Mouse (Mus musculus) midbrain, embryonic 11.5 days (tissue): ENCODE measurements around the gene Gnai2. TPM values are rescaled to one million over a fixed set of nuclear protein-coding genes. Genes with fewer than 3 reads are reported as not detected.

Source experiments
- ATAC-seq: fragments of 200-750 bp; cut with Nextera tagmentation; 2 replicates; pipeline ENCODE4 v1.8.0; 2017; ENCODE audit warnings: moderate TSS enrichment, moderate library complexity; ENCODE audit not compliant: low FRiP score
- DNase-seq: peaks from one replicate; pipeline ENCODE4 v3.0.0; 2015; ENCODE audit warnings: low spot score; ENCODE audit errors: missing footprints
- H3K27ac ChIP-seq: fragments of 300-500 bp; sonication (generic); 2 replicates; pipeline ENCODE4 v1.5.1; 2014; ENCODE audit warnings: low read depth, low read length
- H3K27me3 ChIP-seq: fragments of 300-500 bp; sonication (generic); 2 replicates; pipeline ENCODE4 v1.6.1; 2014; ENCODE audit warnings: mild to moderate bottlenecking, low read length, moderate library complexity, mixed read lengths; ENCODE audit not compliant: control insufficient read depth, insufficient read depth
- H3K36me3 ChIP-seq: fragments of 300-500 bp; sonication (generic); 2 replicates; pipeline ENCODE4 v1.6.1; 2014; ENCODE audit warnings: mild to moderate bottlenecking, low read length, moderate library complexity, mixed read lengths; ENCODE audit not compliant: control insufficient read depth, insufficient read depth
- H3K4me1 ChIP-seq: fragments of 300-500 bp; sonication (generic); 2 replicates; pipeline ENCODE4 v1.6.1; 2014; ENCODE audit warnings: low read length; ENCODE audit not compliant: control insufficient read depth, insufficient read depth
- H3K4me2 ChIP-seq: fragments of 300-500 bp; sonication (generic); 2 replicates; pipeline ENCODE4 v1.6.1; 2014; ENCODE audit warnings: mild to moderate bottlenecking, moderate library complexity
- H3K4me3 ChIP-seq: fragments of 300-500 bp; sonication (generic); 2 replicates; pipeline ENCODE4 v1.5.1; 2014; ENCODE audit warnings: low read depth, low read length
- H3K9ac ChIP-seq: fragments of 300-500 bp; sonication (generic); 2 replicates; pipeline ENCODE4 v1.6.1; 2014; ENCODE audit warnings: low read length
- H3K9me3 ChIP-seq: fragments of 300-500 bp; sonication (generic); 2 replicates; pipeline ENCODE4 v1.6.1; 2016; ENCODE audit warnings: low read length; ENCODE audit not compliant: control insufficient read depth
- WGBS: fragments of 180-500 bp; shearing (Covaris S2); extraction: QIAGEN DNeasy Blood & Tissue Kit; methylation state at CpG from one replicate; pipeline ENCODE4 v1.1.7; 2014; 5-methylcytosine and 5-hydroxymethylcytosine counted together
- polyA plus RNA-seq: library from polyadenylated mRNA; unstranded; fragments of >200 nt; fragmentation: Nextera tagmentation; extraction: Ambion mirVana; gene quantifications from 2 replicates; pipeline ENCODE4 v1.2.1, GENCODE M21; 2014

Gnai2 gene
- polyA plus RNA-seq, 1 experiment from 2014 or later = 581 TPM

- H3K27ac ChIP-seq = no peak overlapping the region
- H3K9me3 ChIP-seq = no peaks in the 10 kb centered on the region
- H3K4me1 ChIP-seq = peaks cover 25% of the 10 kb centered on the region
- H3K4me3 ChIP-seq = no peak overlapping the region
- H3K27me3 ChIP-seq = peaks cover 5% of the 10 kb centered on the region; the same call in 1 of the 2 replicates
- H3K36me3 ChIP-seq = no peaks in the 10 kb centered on the region
- no peak overlapping the region for H3K4me2 ChIP-seq
- no peak for DNase-seq
- ATAC-seq = no peak
- 89% methylated on average over 8 of the region's 8 CpGs for WGBS
- H3K9ac ChIP-seq = no peak overlapping the region
Observed at GRCm38 (mm10) chr9:107662342-107662741, 27.2 kb upstream of the Gnai2 start.

- Histone ChIP-seq H3K36me3 (no peaks in the 10 kb centered on the region), H3K9ac (no peak overlapping the region), H3K4me3 (no peak overlapping the region), H3K4me1 (peaks cover 12% of the 10 kb centered on the region), H3K27ac (no peak overlapping the region), H3K4me2 (no peak overlapping the region), H3K27me3 (no peaks in the 10 kb centered on the region; the same call in 1 of the 2 replicates), H3K9me3 (no peaks in the 10 kb centered on the region)
- WGBS = 74% methylated on average over 3 of the region's 3 CpGs
- ATAC-seq (no peak), DNase-seq (no peak)
Observed at GRCm38 (mm10) chr9:107660777-107661176, 25.6 kb upstream of the Gnai2 start.

GRCm38 (mm10) chr9:107659961-107660360 is 24.8 kb upstream of the Gnai2 start:
- Histone ChIP-seq H3K27ac (no peak overlapping the region), H3K27me3 (no peaks in the 10 kb centered on the region; the same call in 1 of the 2 replicates), H3K9me3 (no peaks in the 10 kb centered on the region), H3K36me3 (no peaks in the 10 kb centered on the region), H3K4me3 (no peak overlapping the region), H3K4me1 (peaks cover 12% of the 10 kb centered on the region), H3K9ac (no peak overlapping the region), H3K4me2 (no peak overlapping the region)
- DNase-seq (no peak), ATAC-seq (no peak)
- WGBS = 85% methylated on average over 3 of the region's 3 CpGs

- Histone ChIP-seq H3K36me3 (no peaks in the 10 kb centered on the region), H3K9ac (no peak overlapping the region), H3K9me3 (no peaks in the 10 kb centered on the region), H3K4me3 (no peak overlapping the region), H3K27me3 (no peaks in the 10 kb centered on the region), H3K4me2 (no peak overlapping the region), H3K4me1 (peaks cover 12% of the 10 kb centered on the region), H3K27ac (no peak overlapping the region)
- WGBS = 89% methylated on average over 10 of the region's 10 CpGs
- DNase-seq (no peak), ATAC-seq (no peak)
Observed at GRCm38 (mm10) chr9:107659551-107659950, 24.4 kb upstream of the Gnai2 start.

- H3K4me1 ChIP-seq = peaks cover under 1% of the 10 kb centered on the region
- no peak overlapping the region for H3K4me3 ChIP-seq
- H3K36me3 ChIP-seq = no peaks in the 10 kb centered on the region
- no peaks in the 10 kb centered on the region for H3K9me3 ChIP-seq
- DNase-seq = no peak
- H3K27me3 ChIP-seq = no peaks in the 10 kb centered on the region
- H3K9ac ChIP-seq = no peak overlapping the region
- 90% methylated on average over 6 of the region's 6 CpGs for WGBS
- no peak overlapping the region for H3K27ac ChIP-seq
- H3K4me2 ChIP-seq = no peak overlapping the region
- no peak for ATAC-seq
Observed at GRCm38 (mm10) chr9:107658096-107658495, 22.9 kb upstream of the Gnai2 start.

- Histone ChIP-seq H3K4me3 (no peak overlapping the region), H3K36me3 (no peaks in the 10 kb centered on the region), H3K4me2 (no peak overlapping the region), H3K27ac (no peak overlapping the region), H3K27me3 (no peaks in the 10 kb centered on the region), H3K4me1 (no peaks in the 10 kb centered on the region), H3K9ac (no peak overlapping the region), H3K9me3 (no peaks in the 10 kb centered on the region)
- DNase-seq (no peak), ATAC-seq (no peak)
- 94% methylated on average over 5 of the region's 5 CpGs for WGBS
Observed at GRCm38 (mm10) chr9:107657144-107657543, 22.0 kb upstream of the Gnai2 start.

GRCm38 (mm10) chr9:107654585-107654984 is 19.4 kb upstream of the Gnai2 start:
- Histone ChIP-seq H3K9me3 (no peaks in the 10 kb centered on the region), H3K36me3 (no peaks in the 10 kb centered on the region), H3K4me2 (no peak overlapping the region), H3K27me3 (no peaks in the 10 kb centered on the region), H3K27ac (no peak overlapping the region), H3K4me3 (no peak overlapping the region), H3K4me1 (no peaks in the 10 kb centered on the region), H3K9ac (no peak overlapping the region)
- ATAC-seq (no peak), DNase-seq (no peak)
- WGBS = 79% methylated on average over 4 of the region's 4 CpGs

- Histone ChIP-seq H3K4me3 (no peak overlapping the region), H3K9me3 (no peaks in the 10 kb centered on the region), H3K36me3 (no peaks in the 10 kb centered on the region), H3K4me1 (no peaks in the 10 kb centered on the region), H3K4me2 (no peak overlapping the region), H3K27ac (no peak overlapping the region), H3K9ac (no peak overlapping the region), H3K27me3 (no peaks in the 10 kb centered on the region)
- no peak for DNase-seq
- ATAC-seq = no peak
- 91% methylated on average over 2 of the region's 2 CpGs for WGBS
Observed at GRCm38 (mm10) chr9:107653474-107653873, 18.3 kb upstream of the Gnai2 start.

GRCm38 (mm10) chr9:107650708-107651481 is 15.7 kb upstream of the Gnai2 start:
- no peak for DNase-seq
- peak; percentile 62; the same call in 1 of the 2 replicates for ATAC-seq

More at GRCm38 (mm10) chr9:107650708-107651481, 15.7 kb upstream of the Gnai2 start:
- Histone ChIP-seq H3K4me1 (no peaks in the 10 kb centered on the region), H3K9me3 (no peaks in the 10 kb centered on the region), H3K4me2 (no peak overlapping the region), H3K27ac (no peak overlapping the region), H3K4me3 (no peak overlapping the region), H3K36me3 (no peaks in the 10 kb centered on the region), H3K27me3 (no peaks in the 10 kb centered on the region), H3K9ac (peak overlapping the region; percentile 9; the same call in 1 of the 2 replicates)
- 45% methylated on average over 12 of the region's 12 CpGs for WGBS
